Mouse (Mus musculus): ENCODE results near the gene Tspan18.

The Tspan18 gene

DNA sequence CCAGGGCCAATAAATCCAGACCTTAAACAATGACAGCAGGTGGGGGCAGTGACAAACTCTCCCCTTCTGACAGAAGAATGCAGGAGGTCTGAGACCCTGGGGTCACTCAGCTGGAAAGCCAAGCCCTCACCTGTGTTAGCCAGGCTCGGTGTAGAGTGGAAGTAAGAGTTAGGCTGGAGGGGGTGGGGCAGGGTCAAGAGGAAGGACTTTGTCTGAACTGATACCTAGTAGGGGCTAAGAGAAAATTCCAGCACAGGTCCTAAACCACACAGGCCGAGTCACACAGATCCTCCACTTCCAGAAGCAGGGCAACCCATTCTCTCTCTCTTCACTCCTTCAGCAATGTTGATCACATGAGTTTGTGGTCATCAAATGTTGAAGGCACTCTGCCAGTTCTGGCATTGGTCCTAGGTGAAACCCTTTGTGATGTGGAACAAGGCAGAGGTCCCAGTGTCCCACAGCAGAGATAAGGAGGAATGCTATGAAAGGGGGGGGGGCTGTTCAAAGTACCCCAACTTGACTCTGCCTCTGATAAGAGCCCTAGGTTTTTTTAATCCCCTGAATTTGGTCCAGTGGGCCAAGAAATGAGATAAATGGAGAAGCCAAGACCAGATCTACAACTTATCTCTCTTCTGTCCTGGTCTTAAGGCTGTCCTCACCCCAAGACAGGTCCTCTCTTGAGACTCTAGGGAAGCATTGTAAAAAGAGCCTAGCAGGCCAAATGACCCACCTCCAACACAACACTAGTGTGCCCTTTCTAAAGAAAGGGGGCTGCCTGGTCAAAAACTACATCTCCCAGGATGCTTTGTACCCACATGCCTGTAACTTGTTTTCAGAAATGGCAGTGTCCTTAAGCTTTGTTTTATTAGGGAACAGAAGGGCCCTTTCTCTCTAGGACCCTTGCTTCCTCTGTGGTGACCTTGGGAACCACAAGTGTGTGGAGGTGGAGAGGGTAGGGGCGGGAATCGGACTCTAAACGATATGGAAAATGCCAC lies 71.7 kb downstream of the Tspan18 start:
- no peak for DNase-seq (ENCODE audit: low spot score in 2 of 2)

DNA sequence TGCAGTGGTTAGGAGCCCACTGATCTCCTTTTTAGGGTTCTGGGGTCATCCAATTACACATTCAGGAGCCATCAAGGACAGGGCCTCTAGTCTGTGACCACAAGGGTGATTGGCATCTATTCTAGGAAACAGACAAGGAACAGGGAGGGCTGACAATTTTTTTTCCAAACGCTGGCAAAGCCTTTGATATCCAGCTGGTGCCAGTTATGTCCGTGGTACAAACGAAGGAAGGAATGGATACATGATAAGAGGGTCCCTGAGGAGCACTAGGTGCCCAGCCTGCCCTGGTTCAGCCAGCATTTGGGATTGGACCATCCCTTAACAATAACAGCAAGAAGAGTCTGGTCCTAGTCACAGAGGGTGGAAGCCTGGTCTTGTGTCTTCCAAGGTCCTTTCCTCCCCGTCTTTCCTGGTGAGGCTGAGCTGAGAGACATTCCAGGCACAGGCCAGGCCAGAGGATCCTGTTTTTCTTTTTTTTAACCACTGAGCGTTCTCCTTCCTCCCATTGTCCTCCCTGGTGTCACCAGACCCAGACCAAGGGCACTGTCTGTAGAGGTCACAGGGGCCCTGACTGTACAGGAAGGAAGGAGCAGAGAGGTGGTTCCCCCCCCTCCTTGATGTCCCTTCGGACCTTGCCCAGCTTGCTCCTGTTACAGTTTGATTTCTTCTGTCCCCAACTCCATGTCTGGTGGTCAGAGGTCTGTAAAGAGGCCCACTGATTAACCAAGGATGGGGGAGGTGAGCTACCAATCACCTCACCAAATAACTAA lies 72.6 kb downstream of the Tspan18 start:
- no peak for DNase-seq (ENCODE audit: low spot score in 2 of 2)

DNA sequence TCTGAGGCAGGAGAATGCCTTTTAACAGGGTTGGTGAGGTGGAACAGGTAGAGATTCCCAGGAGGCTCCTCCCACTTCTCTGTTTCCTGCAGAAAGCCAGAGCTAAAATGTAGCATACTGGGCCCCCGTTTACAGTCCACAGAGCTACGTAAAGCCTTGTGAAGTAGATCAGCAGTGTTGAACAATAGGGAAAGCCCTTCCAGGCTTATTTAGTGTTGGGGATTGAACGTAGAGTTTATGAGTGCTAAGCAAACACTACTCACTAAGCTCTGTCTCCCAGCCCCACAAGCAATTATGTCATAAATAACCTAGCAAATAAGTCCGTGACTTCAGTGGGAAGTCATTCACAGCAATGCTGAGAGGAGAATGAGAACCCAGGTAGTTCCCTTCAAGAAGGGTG lies 76.7 kb downstream of the Tspan18 start:
- no peak for DNase-seq (ENCODE audit: low spot score in 2 of 2)

DNA sequence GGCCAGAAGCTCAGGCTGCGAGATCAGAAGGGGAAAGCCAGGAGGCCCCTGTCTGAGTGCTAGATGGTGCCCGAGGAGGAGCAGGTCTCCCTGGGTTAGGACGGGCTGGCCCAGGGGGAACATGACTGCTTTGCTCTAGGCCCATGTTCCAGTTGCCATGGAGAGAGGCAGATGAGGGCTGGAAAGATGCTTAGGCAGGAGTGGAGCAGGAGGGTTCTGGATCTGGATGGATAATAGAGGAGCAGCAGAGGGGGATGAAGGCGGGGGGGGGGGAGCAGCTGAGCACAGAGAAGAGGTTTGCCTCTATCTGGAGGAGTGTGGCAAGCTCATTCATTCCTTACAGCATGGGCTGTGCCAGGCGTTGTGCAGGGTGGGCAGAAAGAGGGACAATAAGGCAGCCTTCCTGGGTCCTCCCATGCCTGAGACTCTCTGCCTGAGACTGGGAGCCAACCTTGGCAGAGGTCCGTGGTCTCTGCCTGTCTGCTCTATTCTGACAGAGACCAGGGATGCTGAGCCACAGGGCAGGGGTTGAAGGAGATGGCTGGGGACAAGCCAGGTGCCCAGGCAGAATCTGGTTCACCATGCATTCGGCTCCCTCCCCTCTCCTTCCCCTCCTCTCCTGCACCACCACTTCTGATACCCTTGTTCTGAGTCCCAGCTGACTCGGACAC lies 77.4 kb downstream of the Tspan18 start:
- no peak for DNase-seq (ENCODE audit: low spot score in 2 of 2)

DNA sequence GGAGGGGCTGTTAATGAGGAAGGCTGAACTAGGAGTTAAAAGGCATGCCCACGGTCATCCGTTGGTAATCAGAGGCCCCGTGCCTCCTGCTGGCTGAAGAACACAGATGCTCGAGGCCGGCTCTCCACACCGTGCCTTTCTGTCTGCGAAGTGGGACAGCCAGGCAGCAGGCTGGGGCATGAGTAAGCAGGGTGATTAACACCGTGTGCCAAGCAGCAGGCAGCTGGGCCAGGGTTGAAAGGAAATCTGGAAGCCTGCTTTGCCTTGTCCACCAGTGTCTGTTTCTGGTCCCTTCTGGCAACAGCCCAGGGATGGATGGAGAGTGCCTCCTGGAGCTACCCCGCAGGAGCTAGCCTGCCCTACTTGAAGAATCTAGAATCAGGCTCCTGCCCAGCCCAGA lies 81.9 kb downstream of the Tspan18 start:
- DNase-seq (ENCODE audit: low spot score in 2 of 2), result peak in 1 of 2 experiments; percentile 17

DNA sequence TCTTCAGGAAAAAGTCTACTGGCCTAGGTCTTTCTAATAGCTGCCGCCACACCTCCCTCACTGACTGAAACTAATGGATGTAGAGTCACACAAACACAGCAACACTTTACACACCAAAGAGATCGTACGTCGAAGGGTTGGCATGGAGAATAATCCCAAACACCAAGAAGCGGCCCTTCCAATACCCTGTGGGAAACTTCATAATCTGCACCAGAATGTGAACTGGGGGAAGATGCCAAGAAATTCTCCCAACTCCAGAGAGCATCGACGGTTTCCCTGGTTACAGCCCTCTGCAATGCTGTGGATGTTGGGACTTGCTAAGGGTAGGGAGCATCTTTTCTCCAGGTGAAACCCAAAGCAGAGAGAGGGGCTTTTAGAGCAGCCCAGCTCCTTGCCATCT lies 83.7 kb downstream of the Tspan18 start:
- no peak for DNase-seq (ENCODE audit: low spot score in 2 of 2)

DNA sequence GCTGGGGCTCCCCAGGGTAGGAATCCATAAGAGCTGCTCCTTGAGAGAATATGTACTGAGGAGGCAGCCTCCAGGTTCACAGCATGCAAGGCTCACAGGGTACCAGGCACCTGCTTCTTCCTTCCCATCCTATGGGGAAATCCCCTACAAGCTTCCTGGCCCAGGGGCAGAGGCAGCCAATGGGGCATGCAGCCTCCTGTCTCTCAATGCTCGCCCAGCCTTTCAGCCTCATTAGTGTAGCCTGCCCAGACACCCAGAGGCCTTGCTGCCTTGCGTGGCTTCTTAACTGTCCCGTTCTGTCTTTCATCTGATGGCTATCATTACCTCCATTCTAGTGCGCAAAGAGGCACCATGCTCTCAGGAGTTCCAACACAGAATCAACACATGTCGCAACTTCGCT lies 85.2 kb downstream of the Tspan18 start:
- DNase-seq (ENCODE audit: low spot score in 2 of 2), result no peak

DNA sequence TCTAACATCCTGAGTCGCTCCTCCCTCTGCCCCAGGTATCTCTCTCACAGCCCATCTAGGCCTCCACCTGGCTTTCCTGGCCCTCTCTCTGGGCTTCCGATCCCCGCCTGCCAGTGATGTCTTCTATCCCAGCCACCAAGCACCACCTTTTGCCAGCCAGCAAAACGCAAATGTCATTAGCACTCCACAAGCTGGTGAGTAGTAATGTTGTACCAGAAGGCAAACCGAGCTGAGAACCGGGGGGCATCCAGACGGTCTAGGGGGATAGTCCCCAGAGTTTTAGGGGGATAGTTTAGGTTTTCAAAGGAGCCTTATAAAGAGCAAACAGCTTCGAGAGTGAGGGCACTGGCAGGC lies 90.2 kb downstream of the Tspan18 start:
- no peak for DNase-seq (ENCODE audit: low spot score in 2 of 2)

DNA sequence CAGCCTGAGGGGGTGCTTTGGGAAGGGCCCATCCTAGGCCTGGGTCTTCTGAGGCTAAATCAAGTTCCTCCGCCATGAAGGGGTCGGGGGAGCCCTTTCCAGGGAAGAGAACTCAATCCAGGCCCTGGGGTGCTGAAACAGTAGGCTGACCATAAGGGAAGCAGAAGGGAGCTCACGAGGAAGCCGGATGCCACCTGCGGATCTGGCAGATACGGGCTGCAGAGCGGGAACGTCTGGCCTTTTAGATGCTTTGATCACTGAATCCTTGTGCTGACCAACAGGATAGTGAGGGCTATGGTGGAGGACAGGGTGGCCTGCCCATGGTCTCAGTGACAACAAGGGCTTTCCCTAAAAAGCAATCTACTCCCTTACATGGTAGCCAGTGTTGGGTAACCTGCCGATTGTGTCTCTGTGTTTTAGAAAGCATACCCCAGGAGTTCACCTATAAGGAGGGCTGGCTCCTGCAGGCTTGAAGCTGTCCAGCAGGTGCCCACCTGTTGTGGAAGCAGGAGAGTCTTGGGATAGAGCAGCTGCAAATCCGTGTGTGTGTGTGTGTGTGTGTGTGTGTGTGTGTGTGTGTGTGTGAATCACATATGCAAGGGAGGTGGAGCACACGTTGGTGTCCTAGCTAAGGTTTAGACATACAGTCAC lies 90.7 kb downstream of the Tspan18 start:
- DNase-seq (ENCODE audit: low spot score in 2 of 2), result no peak

DNA sequence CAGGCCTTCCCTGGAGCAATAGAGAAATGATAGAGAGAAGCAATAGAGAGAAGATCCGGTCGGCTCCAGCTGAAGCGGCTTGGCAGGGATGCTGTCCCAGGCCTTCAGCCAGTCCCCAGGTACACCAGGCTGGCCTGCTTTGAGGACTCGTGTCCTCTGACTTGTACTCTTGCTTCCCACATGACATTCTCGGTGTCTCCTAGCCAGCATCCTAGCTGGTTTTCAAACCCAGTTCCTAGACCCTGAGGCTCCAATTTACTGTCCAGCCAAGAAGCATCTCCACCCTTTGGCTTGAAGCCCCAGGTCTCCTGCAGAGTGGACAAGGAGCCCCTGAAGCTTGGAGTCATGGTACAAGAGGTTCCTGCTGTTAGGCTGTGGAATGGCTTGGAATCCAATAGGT lies 92.1 kb downstream of the Tspan18 start:
- DNase-seq (ENCODE audit: low spot score in 2 of 2), result no peak

DNA sequence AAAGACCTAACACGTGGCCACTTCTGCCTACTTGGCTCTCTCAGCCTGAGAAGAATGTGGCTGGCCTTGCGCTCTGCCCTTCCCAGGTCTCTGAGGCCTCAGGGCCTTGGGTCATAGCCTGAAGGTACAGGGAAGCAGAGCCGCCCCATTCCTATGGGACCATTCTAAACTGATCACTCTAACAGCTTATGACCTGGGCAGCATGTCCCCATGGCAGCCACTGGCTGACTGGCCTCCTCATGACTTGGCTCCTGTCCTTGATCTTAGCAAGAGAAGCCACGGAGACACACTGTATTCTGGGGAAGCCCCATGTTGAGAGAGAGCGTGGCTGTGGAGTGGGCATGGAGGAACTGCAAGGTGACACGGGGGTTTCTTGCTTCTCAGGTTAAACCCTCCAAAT lies 95.4 kb downstream of the Tspan18 start:
- no peak for DNase-seq (ENCODE audit: low spot score in 2 of 2)

DNA sequence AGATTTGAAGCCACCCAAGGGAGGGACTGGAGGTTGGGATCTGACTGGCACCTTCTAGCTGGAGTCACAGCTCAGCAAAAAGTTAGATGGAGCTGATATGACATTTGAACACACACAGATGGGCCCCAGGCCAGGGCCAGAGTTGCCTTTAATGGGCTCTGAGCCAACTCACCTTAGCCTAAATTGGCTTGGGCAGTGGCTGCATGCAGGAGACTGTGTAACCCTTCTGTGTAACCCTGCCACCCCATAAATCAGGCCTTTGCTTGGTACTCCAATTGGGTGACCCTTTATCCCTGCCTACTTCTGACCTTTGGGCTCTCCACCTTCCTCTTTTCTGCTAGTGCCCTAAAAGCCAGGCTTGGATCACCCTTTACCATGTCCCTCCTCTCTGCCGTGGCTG lies 97.2 kb downstream of the Tspan18 start:
- DNase-seq (ENCODE audit: low spot score in 2 of 2), result no peak

DNA sequence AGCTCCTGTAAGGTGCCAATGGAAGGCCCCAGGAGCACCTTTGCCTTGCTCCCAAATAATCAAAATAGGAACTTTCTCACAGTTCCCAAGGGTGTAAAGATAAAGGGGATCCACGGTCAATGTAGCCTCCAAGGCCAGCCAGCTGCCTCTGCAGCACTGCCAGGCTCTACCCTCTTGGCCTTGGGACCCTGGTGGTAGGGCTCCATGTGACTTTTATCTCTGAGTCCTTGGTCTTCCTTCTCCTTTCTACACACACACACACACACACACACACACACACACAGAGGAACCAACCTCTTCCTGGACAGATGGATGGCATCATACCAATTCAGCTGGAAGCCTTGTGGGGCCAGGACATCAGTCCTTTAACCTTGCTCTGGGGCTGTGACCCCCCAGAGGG lies 102.2 kb downstream of the Tspan18 start:
- no peak for DNase-seq (ENCODE audit: low spot score in 2 of 2)

DNA sequence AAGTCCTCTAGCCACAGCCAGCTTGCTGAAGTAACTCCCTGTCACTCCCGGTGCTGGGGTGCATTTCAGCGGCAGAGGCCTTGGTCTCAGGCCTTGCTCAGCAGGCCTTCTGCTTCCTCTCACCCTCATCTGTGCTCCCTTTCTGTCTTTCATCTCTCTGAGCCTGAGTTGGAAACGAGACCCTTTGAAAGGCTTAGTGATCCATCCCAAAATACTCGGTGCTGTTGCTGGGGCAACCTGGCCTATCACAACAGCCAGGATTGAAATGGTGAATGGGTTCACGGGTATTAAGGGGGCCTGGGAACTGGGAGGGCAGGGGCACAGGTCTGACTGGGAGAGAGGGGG lies 105.9 kb downstream of the Tspan18 start:
- no peak for DNase-seq (ENCODE audit: low spot score in 2 of 2)

DNA sequence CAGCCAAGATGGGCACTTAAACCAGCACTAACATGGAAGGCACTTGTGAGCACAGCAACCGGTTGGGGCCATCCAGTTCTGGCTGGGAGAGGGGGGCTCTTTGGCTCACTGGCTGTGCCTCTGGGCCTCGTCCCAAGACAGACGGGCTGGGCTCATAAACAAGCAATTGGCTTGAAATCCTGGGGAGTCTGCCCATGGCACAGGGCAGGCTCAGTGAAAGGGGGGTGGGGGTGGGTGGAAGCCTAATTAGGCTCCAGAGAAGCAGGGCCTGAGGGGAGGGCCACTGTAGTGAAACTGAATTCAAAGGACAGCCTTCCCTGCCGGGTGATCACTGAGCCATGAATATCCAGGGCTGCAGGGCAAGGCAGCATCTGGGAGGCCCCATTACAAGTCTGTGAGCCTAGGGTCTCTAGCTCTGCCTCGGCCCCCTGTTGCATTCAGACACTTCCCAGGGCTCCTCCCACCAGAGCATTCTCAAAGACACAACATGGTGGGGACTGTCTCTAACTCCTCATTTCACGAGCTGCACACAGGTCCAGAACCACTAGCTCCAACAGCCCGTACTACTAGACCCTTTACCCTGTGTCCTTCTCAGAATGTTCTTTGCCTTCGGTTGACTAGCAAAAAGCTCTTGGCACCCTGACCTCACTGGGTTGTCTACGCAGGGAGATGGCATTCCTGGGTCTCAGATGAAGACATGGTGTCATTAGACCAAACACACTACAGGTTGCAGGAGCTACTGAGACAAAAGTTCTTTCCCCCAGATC lies 106.4 kb downstream of the Tspan18 start:
- no peak for DNase-seq (ENCODE audit: low spot score in 2 of 2)

DNA sequence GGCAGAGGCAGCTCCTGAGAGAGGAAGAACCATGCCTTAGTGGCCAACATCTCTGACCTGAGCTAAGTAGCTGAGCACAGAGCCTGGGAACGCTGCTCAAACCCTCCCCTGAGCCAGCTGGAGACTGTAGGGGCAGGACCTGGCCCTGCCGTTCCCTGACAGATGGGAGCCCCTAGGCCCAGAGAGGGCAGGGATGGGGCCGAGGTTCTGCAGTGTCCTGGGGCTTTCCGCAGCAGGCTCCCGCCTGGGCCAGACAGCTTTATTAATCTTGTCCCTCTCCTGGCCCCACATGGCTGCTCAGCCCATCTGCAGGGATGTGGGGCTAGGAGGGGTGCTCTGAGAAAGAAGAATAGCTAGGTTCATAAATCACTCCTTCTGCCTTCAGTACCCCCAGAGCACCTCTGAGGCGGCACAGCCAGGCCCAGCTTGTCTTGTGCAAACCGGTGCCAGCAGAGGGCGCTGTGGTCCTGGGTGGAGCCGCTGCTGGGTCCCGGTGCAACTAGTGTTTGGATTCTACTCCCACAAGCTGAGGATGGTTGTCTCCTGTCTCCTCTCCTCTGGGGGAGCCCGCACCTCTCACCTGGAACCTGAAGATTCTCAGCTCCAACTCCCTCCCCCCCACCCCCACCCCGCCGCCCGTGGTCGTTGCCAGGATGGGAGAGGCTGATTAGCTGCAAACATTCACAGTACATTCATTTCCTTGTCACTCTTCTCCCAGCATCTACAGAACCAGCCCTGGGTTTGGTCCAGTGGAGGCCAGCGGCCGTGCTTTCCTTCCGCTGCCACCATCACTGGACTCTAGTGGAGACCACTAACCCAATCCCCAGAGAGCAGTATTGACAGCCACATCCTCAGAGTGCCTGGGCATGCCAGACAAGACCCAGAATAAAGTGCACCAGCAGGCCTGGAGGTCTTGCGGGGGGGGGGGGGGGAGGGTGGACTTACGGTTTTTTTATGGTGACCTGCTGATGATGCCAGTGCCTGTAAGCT lies 107.4 kb downstream of the Tspan18 start:
- peak; percentile 59 to 69 for DNase-seq (ENCODE audit: low spot score in 2 of 2)

DNA sequence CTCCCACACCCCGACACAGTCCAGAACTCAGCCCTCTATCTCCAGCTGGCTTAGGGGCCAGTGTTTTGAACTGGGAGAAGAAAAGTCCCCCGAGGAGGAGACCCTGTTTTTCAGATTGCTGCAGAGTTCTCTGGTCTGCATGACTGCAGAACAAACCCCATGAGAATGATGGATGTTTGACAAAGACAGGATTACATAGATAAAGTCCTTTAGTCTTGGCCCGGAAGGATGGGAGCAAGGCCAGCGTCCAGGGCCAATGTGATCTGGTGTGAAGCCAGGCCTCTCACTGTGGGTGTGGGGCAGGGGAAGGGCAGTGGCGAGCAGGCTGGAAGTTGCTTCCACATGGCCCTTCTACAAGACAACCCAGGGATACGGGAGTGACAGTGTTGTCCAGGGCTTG lies 110.8 kb downstream of the Tspan18 start:
- no peak for DNase-seq (ENCODE audit: low spot score in 2 of 2)

DNA sequence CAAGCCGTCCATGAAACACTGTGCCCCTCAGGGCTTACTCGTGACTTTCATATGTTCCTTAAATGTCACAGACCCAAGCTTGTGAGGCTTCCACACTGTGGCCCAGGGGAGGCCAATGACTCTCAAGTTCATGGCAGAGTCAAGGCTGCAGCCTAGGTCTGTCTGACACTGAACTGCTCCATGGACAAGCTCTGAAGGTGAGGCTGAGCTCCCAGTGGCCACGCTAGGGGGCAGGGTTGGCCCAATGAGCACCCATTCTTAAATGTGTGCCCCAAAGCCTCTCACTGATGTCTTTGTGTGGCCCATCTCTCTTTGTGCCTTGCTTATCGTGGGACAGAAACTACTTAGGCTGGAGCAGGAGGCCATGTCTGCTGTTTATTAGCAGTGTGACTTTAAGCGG lies 113.9 kb downstream of the Tspan18 start:
- DNase-seq (ENCODE audit: low spot score in 2 of 2), result no peak

DNA sequence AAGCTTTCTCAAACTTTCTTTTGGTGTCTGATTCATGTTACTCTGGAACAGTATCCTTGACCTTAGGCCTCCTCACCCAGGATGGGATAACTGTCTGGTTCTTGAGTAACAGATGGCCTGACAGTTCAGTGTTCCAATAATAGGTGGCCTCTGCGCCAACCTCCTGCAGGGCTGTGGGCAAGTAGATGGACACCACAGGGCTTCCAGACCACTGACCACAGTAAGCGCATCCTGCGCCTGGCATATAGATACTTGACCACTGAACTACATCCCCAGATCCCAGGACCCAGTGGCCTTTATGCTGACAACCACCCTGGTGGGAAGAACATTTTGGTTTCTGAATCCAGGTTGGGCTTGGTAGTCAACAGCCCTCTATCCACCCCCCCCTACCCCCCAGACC lies 114.7 kb downstream of the Tspan18 start:
- DNase-seq (ENCODE audit: low spot score in 2 of 2), result no peak

DNA sequence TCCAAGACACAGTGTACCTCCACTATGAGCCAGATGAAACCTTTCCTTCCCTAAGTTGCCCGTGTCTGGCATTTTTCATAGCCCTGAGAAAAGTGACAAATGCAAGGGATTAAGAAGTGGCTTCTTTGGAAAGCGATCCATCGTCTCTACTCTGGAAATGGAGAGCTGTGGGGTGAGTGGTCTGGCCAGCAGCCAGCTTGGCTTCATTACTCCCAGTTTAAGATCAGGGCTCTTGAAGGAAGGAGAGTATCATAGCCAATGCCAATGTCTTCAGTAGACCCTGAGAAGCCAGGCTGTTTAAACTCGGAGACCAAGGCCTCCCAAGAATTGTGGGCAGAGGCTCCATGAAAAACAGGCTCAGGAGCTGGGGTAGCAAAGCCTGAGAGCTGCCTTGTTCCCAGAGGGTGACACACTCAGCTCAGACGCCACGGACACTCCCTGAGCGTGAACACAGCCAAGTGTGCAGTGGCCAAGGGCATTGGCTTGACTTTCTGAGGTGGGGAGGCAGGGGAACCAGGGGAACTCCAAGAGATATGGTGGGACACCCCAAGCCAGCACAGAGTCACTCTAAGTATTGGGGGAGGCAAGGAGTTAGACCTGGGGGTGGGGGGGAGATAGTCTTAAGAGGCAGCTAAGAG lies 115.8 kb downstream of the Tspan18 start:
- DNase-seq (ENCODE audit: low spot score in 2 of 2), result no peak
